Mouse (Mus musculus) ES-Bruce4 (cell line): ENCODE measurements around the gene Ankfn1. TPM values are rescaled to one million over a fixed set of nuclear protein-coding genes. Genes with fewer than 3 reads are reported as not detected.

ENCODE experiments used
- H3K27ac ChIP-seq: 2 replicates; pipeline ENCODE4 v1.5.1; 2012; ENCODE audit warnings: low read length, inconsistent platforms; ENCODE audit not compliant: insufficient read depth
- H3K27me3 ChIP-seq: 2 replicates; pipeline ENCODE4 v1.6.1; 2012; ENCODE audit warnings: mild to moderate bottlenecking, low read length, inconsistent platforms; ENCODE audit not compliant: control insufficient read depth, poor library complexity, insufficient read depth, severe bottlenecking
- H3K36me3 ChIP-seq: 2 replicates; pipeline ENCODE4 v1.6.1; 2012; ENCODE audit warnings: inconsistent platforms, mild to moderate bottlenecking, low read length, moderate library complexity; ENCODE audit not compliant: control insufficient read depth, poor library complexity, insufficient read depth, severe bottlenecking
- H3K4me1 ChIP-seq: one replicate; pipeline ENCODE4 v1.8.1; 2011; ENCODE audit warnings: low read length; ENCODE audit not compliant: control insufficient read depth, insufficient read depth
- H3K4me3 ChIP-seq: 2 replicates; pipeline ENCODE4 v1.5.1; 2011; ENCODE audit warnings: low read depth, mild to moderate bottlenecking, low read length
- H3K9ac ChIP-seq: 2 replicates; pipeline ENCODE4 v1.6.1; 2012; ENCODE audit warnings: low read depth, mild to moderate bottlenecking, inconsistent platforms; ENCODE audit not compliant: poor library complexity, severe bottlenecking
- H3K9me3 ChIP-seq: replicated peaks from 2 replicates; pipeline ENCODE4 v1.6.1; 2012; ENCODE audit warnings: mild to moderate bottlenecking, low read length, inconsistent platforms; ENCODE audit not compliant: control insufficient read depth, poor library complexity, insufficient read depth, severe bottlenecking
- CTCF ChIP-seq: IDR thresholded peaks from one replicate; pipeline ENCODE4 v1.8.1; 2011; ENCODE audit warnings: low read depth, low read length
- EP300 ChIP-seq: IDR thresholded peaks from 2 replicates; pipeline ENCODE4 v1.6.1; 2011; ENCODE audit warnings: low read depth, low read length; ENCODE audit not compliant: insufficient read depth
- POLR2A ChIP-seq: IDR thresholded peaks from one replicate; pipeline ENCODE4 v1.8.1; 2011; ENCODE audit warnings: low read length; ENCODE audit not compliant: insufficient read depth
- polyA plus RNA-seq: library from polyadenylated mRNA; stranded (reverse); fragments of >200 nt; gene quantifications from 2 replicates; pipeline ENCODE4 v1.2.4, GENCODE M21; 2011; ENCODE audit warnings: low read depth; ENCODE audit not compliant: missing spikeins, insufficient read depth, insufficient read length

Ankfn1 gene
- polyA plus RNA-seq, 1 experiment: not detected

- Histone ChIP-seq H3K9ac (no peak overlapping the region), H3K9me3 (no peaks in the 10 kb centered on the region), H3K27ac (no peak overlapping the region), H3K27me3 (no peaks in the 10 kb centered on the region), H3K4me1 (no peaks in the 10 kb centered on the region), H3K36me3 (no peaks in the 10 kb centered on the region), H3K4me3 (no peak overlapping the region)
- no peak for TF ChIP-seq EP300
- TF ChIP-seq POLR2A: no peak
- no peak for TF ChIP-seq CTCF
These were observed 318.0 kb downstream of the Ankfn1 start for GRCm38 (mm10) chr11:89459437-89459836.

DNA sequence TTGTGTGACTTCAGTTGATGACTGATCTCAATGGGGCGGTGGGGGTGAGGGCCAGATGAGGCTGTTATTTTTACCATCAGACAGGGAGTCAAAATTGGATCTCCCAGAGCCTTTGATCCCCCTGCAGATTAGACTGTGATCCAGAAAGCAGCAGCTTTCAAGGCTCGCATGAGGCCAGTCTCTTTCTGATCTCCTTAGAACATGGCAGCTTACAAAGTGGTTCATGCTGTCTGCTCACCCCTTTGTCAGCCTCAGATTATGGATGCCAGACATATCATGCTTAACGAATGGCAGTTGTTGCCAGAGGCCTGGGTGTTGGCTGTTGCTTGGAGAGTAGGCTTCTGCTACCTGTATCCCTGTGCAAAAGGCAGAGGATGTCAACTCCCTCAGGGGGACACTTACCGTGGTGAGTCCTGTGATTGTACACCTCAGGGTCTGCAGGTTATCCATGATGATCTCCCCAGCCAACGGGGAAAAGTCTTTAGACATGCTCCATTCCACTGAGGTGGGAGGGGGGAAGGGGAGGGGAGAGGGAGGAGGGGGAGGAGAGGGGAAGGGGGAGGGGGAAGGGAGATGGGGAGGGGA is 321.7 kb downstream of the Ankfn1 start:
- H3K27me3 ChIP-seq: no peaks in the 10 kb centered on the region
- no peak overlapping the region for H3K9ac ChIP-seq
- H3K27ac ChIP-seq: no peak overlapping the region
- no peak overlapping the region for H3K4me3 ChIP-seq
- no peaks in the 10 kb centered on the region for H3K9me3 ChIP-seq
- H3K36me3 ChIP-seq: no peaks in the 10 kb centered on the region
- no peak for TF ChIP-seq POLR2A
- TF ChIP-seq EP300: no peak
- no peak for TF ChIP-seq CTCF
- H3K4me1 ChIP-seq: no peaks in the 10 kb centered on the region

DNA sequence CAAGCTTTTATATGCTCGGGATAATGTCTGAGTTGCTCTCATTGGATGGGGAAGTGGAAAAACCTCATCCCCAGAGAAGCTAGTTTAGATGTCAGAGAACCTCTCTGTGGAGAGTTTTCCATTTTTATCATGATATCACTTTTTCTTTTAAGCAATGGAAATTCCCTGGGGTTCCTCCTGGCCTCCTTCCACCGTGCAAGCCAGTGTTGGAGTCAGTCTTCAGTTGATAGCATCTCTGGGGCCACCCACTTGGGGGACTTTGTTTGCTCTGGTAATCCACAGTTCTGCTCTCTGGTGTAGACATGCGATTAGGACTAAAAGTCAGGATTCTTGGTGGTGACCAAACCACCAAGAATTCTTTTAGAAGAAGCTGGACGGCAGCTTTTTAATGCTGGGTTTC is 322.8 kb downstream of the Ankfn1 start:
- Histone ChIP-seq H3K9ac (no peak overlapping the region), H3K27ac (no peak overlapping the region), H3K4me3 (no peak overlapping the region), H3K27me3 (no peaks in the 10 kb centered on the region), H3K36me3 (no peaks in the 10 kb centered on the region), H3K9me3 (no peaks in the 10 kb centered on the region), H3K4me1 (no peaks in the 10 kb centered on the region)
- TF ChIP-seq POLR2A (no peak), CTCF (no peak), EP300 (no peak)

GRCm38 (mm10) chr11:89452862-89453261 is 324.6 kb downstream of the Ankfn1 start:
- no peak overlapping the region for H3K27ac ChIP-seq
- H3K9ac ChIP-seq: no peak overlapping the region
- H3K4me1 ChIP-seq: no peaks in the 10 kb centered on the region
- TF ChIP-seq EP300 (no peak), POLR2A (no peak), CTCF (no peak)
- no peaks in the 10 kb centered on the region for H3K9me3 ChIP-seq
- no peaks in the 10 kb centered on the region for H3K27me3 ChIP-seq
- H3K36me3 ChIP-seq: no peaks in the 10 kb centered on the region
- no peak overlapping the region for H3K4me3 ChIP-seq

DNA sequence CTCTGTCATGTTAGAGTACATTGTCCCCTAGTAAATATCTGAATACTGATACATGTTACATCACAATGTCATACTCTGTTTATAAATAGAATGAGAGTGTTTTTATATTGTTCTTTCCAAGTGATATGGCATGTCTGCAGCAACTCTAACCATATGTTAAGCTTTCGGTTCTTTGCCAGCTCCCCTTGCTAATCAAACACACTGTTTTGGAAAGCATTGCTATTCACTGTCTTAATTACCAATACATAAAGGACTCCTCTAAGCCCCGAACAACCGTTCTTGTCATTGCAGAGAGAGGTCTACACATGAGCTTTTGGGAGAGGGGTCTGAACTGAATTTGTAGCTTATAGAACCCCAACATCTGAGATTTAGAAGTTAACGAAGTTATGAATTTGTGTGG is 327.0 kb downstream of the Ankfn1 start:
- H3K9ac ChIP-seq: no peak overlapping the region
- H3K27me3 ChIP-seq: no peaks in the 10 kb centered on the region
- H3K4me3 ChIP-seq: no peak overlapping the region
- no peak for TF ChIP-seq POLR2A
- TF ChIP-seq CTCF: no peak
- TF ChIP-seq EP300: no peak
- no peak overlapping the region for H3K27ac ChIP-seq
- no peaks in the 10 kb centered on the region for H3K9me3 ChIP-seq
- no peaks in the 10 kb centered on the region for H3K4me1 ChIP-seq
- no peaks in the 10 kb centered on the region for H3K36me3 ChIP-seq

- Histone ChIP-seq H3K27ac (no peak overlapping the region), H3K9me3 (no peaks in the 10 kb centered on the region), H3K36me3 (no peaks in the 10 kb centered on the region), H3K4me1 (no peaks in the 10 kb centered on the region), H3K27me3 (no peaks in the 10 kb centered on the region), H3K4me3 (no peak overlapping the region), H3K9ac (no peak overlapping the region)
- TF ChIP-seq EP300 (no peak), CTCF (no peak), POLR2A (no peak)
These were observed 328.5 kb downstream of the Ankfn1 start for GRCm38 (mm10) chr11:89448986-89449385.
